8 mouse cellular contexts compared by ENCODE assay signal in the genomic region with DNA sequence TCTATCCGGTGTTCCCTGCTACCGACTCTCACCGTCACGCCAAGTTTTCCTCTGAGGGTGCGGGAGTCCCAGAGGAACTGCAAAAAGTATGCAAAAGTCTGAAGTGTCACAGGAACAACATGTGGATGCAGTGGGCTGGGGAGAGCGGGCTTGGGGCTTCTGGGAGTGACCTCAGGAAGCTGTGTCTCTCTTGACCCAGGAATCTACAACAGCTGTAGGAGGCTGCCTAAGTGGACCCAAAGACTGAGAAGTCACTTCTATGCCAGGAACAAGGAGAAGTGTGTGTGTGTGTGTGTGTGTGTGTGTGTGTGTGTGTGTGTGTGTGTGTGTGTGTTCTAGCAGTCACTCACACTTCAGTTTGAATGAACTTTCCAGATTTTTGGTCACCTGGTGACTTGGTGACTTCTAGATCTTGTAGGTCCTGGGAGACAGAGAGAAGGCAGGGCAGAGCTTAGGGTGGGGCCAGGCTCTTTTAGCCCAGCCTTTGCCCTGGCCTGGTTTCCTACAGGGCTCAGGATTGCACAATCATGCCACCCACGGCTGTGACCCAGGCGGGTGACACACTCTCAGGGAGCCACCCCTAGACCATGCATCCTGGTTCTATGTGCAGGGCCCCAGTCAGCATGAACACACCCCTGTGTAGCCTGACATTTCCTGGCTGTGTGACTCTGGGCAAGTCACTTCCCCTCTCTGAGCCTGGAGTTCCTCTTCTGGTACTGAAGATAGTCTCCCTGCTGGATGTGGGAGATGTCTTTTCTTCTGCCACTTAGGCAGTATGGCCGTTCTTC.
DNase-seq lines count a peak whose midpoint lies in the region; ATAC-seq lines count a peak whose summit lies in the region.

No protein-coding gene starts in this region.

- no peak overlapping the region for H3K27ac ChIP-seq in heart, embryonic 10.5 days

- DNase-seq in heart, adult 18-20 months = peak; percentile 55 to 82
- no peak for DNase-seq in heart, embryonic 10.5 days (ENCODE audit: low spot score)
- peak; percentile 80 for DNase-seq in adrenal gland, postnatal 10 days
- peak; percentile 38 for DNase-seq in kidney, postnatal 14 days
- no peak for DNase-seq in left cerebral cortex, postnatal 4 days
- DNase-seq in frontal cortex, postnatal 10 days (ENCODE audit: low spot score in 2 of 2) = no peak
- DNase-seq in ovary, adult 18-20 months (ENCODE audit: low spot score) = no peak

- H3K4me1 ChIP-seq in heart, embryonic 10.5 days = peaks cover 75% of the 10 kb centered on the region

- no peaks in the 10 kb centered on the region for H3K36me3 ChIP-seq in heart, embryonic 10.5 days

- no peaks in the 10 kb centered on the region for H3K27me3 ChIP-seq in heart, embryonic 10.5 days (ENCODE audit: insufficient read depth, poor library complexity, severe bottlenecking)

- 91% methylated on average over 9 of the region's 9 CpGs for WGBS in heart, embryonic 10.5 days

- H3K9me3 ChIP-seq in heart, embryonic 10.5 days = no peaks in the 10 kb centered on the region

- no peak overlapping the region for H3K4me3 ChIP-seq in heart, embryonic 10.5 days

- intact Hi-C loops in left cerebral cortex, postnatal 4 days (cut with DNase I) = no loop called here

- ATAC-seq in megakaryocyte progenitor cell, adult 5-6 weeks (replicated peaks; ENCODE audit: poor library complexity) = peak; percentile 89

Comparison
In these comparisons a context has a peak if more than half of its experiments do, and no peak if none do; other contexts are left out.
1. DNase-seq: peak in heart, adult 18-20 months (2 of 2), adrenal gland, postnatal 10 days (single experiment) and kidney, postnatal 14 days (single experiment); none in heart, embryonic 10.5 days (single experiment), left cerebral cortex, postnatal 4 days (single experiment), frontal cortex, postnatal 10 days (0 of 2) and ovary, adult 18-20 months (single experiment).